Mouse (Mus musculus): ENCODE measurements at regions not wholly inside any gene's neighbourhood (a gene's known extent, or its start where the extent isn't known, plus 50 kb on each side); places are given as distances from the start of the nearest gene placed in this dataset.

- peak; percentile 27; the same call in 1 of the 2 replicates for TF ChIP-seq CTCF (IDR thresholded peaks at IDR 0.05; ENCODE audit: low read depth)
- no peak for TF ChIP-seq EP300 (IDR thresholded peaks at IDR 0.05; ENCODE audit: low read depth)
These were observed 60.8 kb upstream of the Nfasc start for GRCm38 (mm10) chr1:132802380-132802779.
